Mouse (Mus musculus) adrenal gland, adult 8-10 months (tissue): ENCODE results near the gene B230219D22Rik. TPM values are rescaled to one million over a fixed set of nuclear protein-coding genes. Genes with fewer than 3 reads are reported as not detected.

ENCODE experiments used
- DNase-seq: peaks from one replicate; pipeline ENCODE4 v3.0.0; 2022
- total RNA-seq, 4 experiments: library from RNA; stranded (reverse); gene quantifications; 2 replicates each; pipeline ENCODE4 v1.2.4; 2022

The B230219D22Rik gene
- total RNA-seq, 4 experiments from 2014 or later: 60.0 to 63.6 (median 61.4) TPM

DNA sequence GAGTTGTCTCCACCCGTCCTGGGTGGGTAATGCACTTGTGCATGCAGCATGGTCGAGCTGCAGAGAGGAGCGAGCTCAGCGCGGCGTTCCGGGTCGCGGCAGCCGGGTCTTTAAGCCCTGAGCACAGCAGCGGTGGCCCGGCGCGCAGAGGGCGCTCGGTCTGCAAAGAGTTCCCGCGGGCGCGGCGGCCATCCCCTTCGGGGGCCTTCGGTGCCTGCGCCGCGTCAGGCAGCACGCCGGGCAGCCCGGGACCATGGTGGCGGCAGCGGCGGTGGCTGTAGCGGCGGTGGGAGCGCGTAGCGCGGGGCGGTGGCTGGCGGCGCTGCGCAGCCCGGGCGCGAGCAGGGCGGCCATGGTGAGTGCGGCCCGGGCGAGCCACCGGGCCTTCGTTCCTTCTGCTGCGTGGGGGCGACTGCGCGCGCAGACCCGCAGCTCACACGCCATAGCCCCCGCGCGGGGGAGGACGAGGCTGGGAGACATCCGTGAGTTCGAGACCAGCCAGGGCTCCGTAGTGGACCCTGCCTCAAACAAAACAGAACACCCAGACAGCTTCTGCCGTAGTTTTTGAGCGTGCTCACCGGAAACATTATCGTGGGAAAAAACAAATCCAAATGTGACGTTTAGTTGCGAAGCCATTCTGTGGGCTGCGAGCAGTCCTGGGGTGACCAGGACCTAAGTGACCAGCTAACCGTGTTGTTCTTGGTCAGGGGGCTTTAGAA is 34.4 kb downstream of the B230219D22Rik start, which contains the start of gene Pcbd2:
Gene Pcbd2 (plus strand): TSS at position 249 of the 719 bp plus-strand sequence.
- DNase-seq: peak; percentile 80

DNA sequence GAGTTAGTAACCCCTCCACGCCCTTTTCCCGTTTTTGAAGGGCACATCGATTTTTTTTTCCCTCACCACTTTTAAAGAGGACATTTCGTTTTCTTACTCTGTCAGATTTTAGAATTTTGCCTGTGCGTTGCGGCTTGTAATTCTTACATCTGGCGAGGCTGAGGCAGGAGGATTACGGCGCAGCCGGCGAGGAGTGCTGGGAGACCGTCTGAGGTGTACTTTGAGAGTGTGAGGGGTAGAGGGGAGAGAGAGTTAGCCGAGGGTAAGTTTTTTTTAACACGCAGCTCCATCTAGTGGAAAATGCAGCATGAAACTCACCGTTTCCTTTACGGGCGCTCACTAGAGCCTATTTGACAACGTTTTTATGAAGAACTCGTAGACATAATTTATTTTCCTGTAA is 34.9 kb downstream of the B230219D22Rik start:
- peak; percentile 48 for DNase-seq

- no peak for DNase-seq
These were observed 37.8 kb downstream of the B230219D22Rik start for GRCm38 (mm10) chr13:55730716-55731115.

- no peak for DNase-seq
These were observed 39.2 kb downstream of the B230219D22Rik start for GRCm38 (mm10) chr13:55732121-55732520.

DNA sequence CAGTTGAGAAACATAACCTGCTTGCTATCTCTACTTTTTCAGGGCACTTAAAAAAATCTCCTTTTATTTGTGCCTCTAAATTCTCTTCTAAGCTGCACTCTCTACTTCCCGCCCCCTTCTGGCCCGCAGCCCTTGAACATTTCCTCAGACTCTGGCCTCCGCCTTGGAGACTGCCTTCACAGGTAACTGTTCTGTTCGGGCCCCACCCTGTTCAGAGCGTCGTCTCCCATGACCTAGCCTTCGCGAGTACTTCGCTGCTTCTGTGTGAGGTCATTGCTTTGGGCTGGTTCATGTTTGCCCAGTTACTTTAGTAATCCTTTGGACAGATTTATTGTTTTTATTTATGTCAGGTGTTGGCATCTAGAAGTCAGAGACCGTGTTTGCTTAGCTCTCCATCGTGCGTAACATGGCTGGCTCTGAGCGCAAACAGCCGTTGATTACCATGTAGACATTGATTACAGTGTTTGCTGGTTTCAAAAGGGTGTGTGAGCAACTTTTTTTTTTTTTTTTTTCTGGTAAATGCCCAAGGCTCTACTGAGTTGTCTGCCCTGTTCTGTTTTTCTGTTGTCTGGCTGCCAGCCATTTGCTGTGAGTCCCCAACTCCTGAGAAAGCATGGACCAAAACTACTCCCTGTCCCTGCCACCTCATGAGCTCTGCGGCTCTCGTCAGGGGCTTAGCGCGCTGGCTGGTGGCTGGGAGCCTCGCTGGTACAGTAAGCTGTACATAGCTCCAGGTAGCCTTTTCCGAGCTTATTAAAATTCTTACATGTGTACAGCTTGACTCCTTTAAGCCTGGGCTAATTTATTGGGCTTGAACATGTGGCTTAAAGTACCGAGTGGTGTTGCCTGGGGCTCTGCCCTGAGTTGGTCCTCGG is 40.9 kb downstream of the B230219D22Rik start:
- DNase-seq: no peak

DNA sequence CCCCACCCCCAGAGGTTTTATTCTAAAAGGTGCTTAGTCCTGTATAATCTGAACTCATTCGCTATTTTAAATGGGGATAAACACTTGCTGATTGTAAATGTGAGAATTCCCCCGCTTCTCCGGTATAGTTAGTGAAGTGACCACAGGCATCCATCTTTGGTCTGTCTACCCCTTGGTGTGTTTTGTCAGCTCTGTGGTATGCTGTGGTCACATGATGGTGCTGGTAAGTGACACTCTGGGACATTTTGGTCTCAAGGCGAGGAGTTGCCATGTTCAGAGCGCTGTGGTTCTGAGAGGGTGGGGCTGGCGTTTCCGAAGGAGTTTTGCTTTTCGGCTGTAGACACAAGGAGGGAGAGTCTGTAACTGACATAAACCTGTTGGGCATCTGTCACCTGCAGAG is 45.0 kb downstream of the B230219D22Rik start:
- DNase-seq: no peak

DNA sequence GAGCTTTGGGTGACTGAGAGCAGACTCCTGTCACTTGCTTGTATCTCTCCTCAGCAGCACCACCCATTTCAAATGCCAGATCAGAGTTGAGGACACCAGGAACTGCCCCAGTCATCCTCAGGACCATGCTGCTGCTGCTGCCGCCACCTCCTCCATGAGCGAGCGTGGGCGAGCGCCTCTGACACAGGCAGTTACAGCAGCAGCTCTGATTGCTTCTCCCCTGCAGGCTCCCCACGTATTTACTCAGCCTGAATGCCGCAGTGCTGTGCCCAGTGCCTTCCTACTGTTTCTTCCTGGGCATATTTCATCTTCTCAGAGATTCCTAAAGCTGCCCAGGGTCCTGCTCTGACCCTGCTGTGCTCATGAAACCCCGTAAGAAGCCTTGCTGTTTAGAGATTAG is 49.4 kb downstream of the B230219D22Rik start:
- no peak for DNase-seq

Other genes starting within 250 kb of the B230219D22Rik start
- gene Grk6, start 248.1 kb upstream of the B230219D22Rik start, total RNA-seq: 10 to 100 TPM; 36.0 to 55.3 (median 48.6) TPM
- gene Prr7, start 228.9 kb upstream of the B230219D22Rik start, total RNA-seq: 1 to 10 TPM; 2.3 to 4.3 (median 3.7) TPM
- gene Dbn1, start 205.0 kb upstream of the B230219D22Rik start, total RNA-seq: 10 to 100 TPM; 13.6 to 33.8 (median 24.0) TPM
- 10 to 100 TPM; 10.9 to 23.8 (median 18.3) TPM for gene Pdlim7, start 179.4 kb upstream of the B230219D22Rik start, total RNA-seq
- 1 to 10 TPM; 4.0 to 7.2 (median 4.7) TPM for gene Dok3, start 163.8 kb upstream of the B230219D22Rik start, total RNA-seq
- gene Ddx41, start 156.5 kb upstream of the B230219D22Rik start, total RNA-seq: 10 to 100 TPM; 47.0 to 58.7 (median 52.7) TPM
- 100 to 1,000 TPM in 1 of 4 experiments, 10 to 100 TPM in 3; 47.1 to 102 (median 72.8) TPM for gene Fam193b, start 122.0 kb upstream of the B230219D22Rik start, total RNA-seq
- 100 to 1,000 TPM; 177 to 220 (median 189) TPM for gene Tmed9, start 119.4 kb upstream of the B230219D22Rik start, total RNA-seq
- 10 to 100 TPM; 14.9 to 18.5 (median 16.5) TPM for gene B4galt7, start 93.2 kb upstream of the B230219D22Rik start, total RNA-seq
- 10 to 100 TPM; 30.2 to 44.0 (median 35.5) TPM for gene Caml, start 70.1 kb upstream of the B230219D22Rik start, total RNA-seq
- 10 to 100 TPM; 29.1 to 58.6 (median 48.5) TPM for gene Ddx46, start 58.1 kb upstream of the B230219D22Rik start, total RNA-seq
- gene Txndc15, start 21.5 kb downstream of the B230219D22Rik start, total RNA-seq: 10 to 100 TPM; 77.7 to 92.8 (median 82.7) TPM
- gene Pcbd2, start 34.2 kb downstream of the B230219D22Rik start, total RNA-seq: 10 to 100 TPM; 69.2 to 80.6 (median 74.7) TPM
- gene Catsper3, start 91.4 kb downstream of the B230219D22Rik start, total RNA-seq: 1 to 10 TPM in 1 of 4 experiments, under 1 TPM in 3; 0.32 to 1.1 (median 0.39) TPM
- gene Pitx1, start 143.1 kb downstream of the B230219D22Rik start, total RNA-seq: not detected